Mouse (Mus musculus) cortical plate, adult 2 months (tissue): ENCODE results near the gene Speer4d.
"Not testable (repeated sequence)": the region's sequence is repeated elsewhere in the genome, so short reads cannot be mapped to it uniquely, and the experiment has no call there.

Source experiments
- CTCF ChIP-seq: fragments of 200-500 bp; IDR thresholded peaks from 2 replicates; pipeline ENCODE4 v1.5.1; 2011; ENCODE audit warnings: mild to moderate bottlenecking, control low read depth, low read length; ENCODE audit not compliant: insufficient read depth; ENCODE audit errors: extremely low read depth
- POLR2A ChIP-seq: fragments of 200-500 bp; IDR thresholded peaks from 2 replicates; pipeline ENCODE4 v1.6.1; 2011; ENCODE audit warnings: mild to moderate bottlenecking, low read length, control low read depth; ENCODE audit not compliant: insufficient read depth; ENCODE audit errors: extremely low read depth

- not testable (repeated sequence) for TF ChIP-seq CTCF, POLR2A
Observed at GRCm38 (mm10) chr5:15637637-15638036, 18.8 kb downstream of the Speer4d start.
